Mouse (Mus musculus): ENCODE data around the gene Ptpn3. TPM values are rescaled to one million over a fixed set of nuclear protein-coding genes. Genes with fewer than 3 reads are reported as not detected.

Ptpn3 gene
- polyA plus RNA-seq, 1 experiment = 25.5 TPM

DNA sequence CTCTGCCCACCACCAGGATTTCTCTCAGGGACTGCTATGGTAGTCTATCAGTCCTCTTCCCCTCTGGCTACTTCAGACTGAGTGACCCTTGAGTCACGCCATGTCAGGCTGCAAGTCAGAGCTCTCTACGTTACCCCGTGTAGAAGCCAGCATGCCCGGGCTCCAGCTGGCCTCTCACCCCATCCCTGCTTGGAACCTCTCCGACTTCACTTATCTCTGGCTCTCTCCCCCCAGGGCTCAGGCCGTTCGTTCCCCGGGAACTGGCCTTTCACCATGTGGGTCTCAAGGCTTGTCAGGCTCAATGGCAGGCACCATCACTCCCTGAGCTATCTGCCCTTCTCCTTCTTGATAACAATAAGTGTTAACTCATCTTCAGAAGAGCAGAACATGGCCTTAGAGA, 33.3 kb downstream of the Ptpn3 start:
- TF ChIP-seq CTCF (IDR thresholded peaks at IDR 0.05; ENCODE audit: extremely low read depth, insufficient read depth, low read length) (no peak), POLR2A (IDR thresholded peaks at IDR 0.05; ENCODE audit: extremely low read depth, insufficient read depth, low read length) (no peak)
- Histone ChIP-seq H3K4me3 (ENCODE audit: insufficient read depth, low read length) (no peak overlapping the region), H3K4me1 (ENCODE audit: control insufficient read depth, insufficient read depth, low read length) (no peaks in the 10 kb centered on the region), H3K27ac (ENCODE audit: insufficient read depth, low read length) (no peak overlapping the region)

DNA sequence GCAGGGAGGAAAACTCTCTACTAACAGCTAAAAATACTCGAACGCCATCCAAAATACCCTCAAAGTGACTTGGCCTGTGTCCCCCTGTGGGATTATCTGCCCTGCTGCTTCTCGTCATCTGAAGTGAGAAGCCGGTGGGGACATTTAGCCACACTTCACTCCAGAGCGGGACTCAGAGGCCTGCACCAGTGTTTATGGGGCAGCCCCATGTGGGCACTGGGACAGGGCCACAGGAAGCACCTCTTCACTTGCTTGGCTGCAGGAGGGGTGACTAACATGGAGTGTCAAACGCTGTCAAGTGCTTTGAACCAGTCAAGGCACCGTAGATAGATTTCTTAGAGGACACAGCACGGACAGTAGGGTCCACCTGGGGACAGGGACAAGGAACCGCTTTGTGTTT, 35.2 kb downstream of the Ptpn3 start:
- Histone ChIP-seq H3K4me3 (ENCODE audit: insufficient read depth, low read length) (no peak overlapping the region), H3K27ac (ENCODE audit: insufficient read depth, low read length) (no peak overlapping the region), H3K4me1 (ENCODE audit: control insufficient read depth, insufficient read depth, low read length) (no peaks in the 10 kb centered on the region)
- no peak for TF ChIP-seq CTCF (IDR thresholded peaks at IDR 0.05; ENCODE audit: extremely low read depth, insufficient read depth, low read length)
- TF ChIP-seq POLR2A (IDR thresholded peaks at IDR 0.05; ENCODE audit: extremely low read depth, insufficient read depth, low read length) = no peak

DNA sequence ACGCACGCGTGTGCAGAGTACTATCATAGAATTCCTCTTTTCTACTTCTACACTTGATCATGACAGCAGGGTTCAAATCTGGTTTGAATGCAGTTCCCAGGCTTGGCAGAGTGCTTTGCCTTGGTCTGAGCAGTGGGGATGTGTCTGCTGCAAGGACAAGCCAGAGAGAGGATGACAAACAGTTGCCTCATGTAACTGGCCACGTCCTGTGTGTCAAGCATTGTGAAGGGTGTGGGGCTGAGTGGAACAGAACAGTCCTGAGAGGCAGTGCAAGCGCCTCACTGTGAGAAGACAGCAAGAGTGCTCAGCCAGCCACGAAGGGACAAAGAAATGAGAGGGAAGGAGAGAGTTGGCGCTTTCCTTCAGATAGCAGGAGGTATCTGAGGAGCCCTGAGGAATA, 37.9 kb downstream of the Ptpn3 start:
- Histone ChIP-seq H3K4me1 (ENCODE audit: control insufficient read depth, insufficient read depth, low read length) (no peaks in the 10 kb centered on the region; the same call in 1 of the 2 replicates), H3K27ac (ENCODE audit: insufficient read depth, low read length) (no peak overlapping the region), H3K4me3 (ENCODE audit: insufficient read depth, low read length) (no peak overlapping the region)
- TF ChIP-seq CTCF (IDR thresholded peaks at IDR 0.05; ENCODE audit: extremely low read depth, insufficient read depth, low read length) (no peak), POLR2A (IDR thresholded peaks at IDR 0.05; ENCODE audit: extremely low read depth, insufficient read depth, low read length) (no peak)

DNA sequence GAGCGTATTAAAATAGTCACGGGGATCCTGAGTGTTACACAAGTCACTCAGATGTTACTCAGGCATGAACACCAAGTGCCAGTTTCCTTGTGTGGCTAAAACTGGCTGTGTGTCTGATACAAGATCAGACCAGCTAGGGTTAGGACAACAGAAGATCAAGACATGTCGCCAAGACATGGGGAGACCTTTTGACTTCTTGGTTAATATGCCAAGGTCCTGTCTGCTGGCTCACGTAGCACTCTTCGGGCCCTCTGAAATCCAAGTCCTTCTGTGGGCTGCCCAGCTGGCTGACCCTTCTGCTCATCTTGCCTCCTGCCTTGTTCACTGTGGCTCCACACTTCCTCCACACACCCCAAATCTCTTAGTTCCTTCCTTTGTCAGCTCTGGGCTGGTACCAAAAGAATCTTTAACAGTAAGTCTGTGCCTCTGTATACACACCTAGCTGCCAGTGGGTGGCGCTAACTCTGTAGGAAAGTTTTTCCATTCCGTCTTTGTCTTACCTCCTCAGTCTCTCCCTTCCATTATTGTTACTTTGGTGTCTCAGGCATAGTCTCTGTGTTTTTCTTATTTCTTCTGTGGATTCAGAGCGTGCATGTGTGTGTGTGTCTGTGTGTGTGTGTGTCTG, 38.5 kb downstream of the Ptpn3 start:
- H3K4me1 ChIP-seq (ENCODE audit: control insufficient read depth, insufficient read depth, low read length) = peaks cover under 1% of the 10 kb centered on the region
- no peak for TF ChIP-seq POLR2A (IDR thresholded peaks at IDR 0.05; ENCODE audit: extremely low read depth, insufficient read depth, low read length)
- TF ChIP-seq CTCF (IDR thresholded peaks at IDR 0.05; ENCODE audit: extremely low read depth, insufficient read depth, low read length) = peak; percentile 47
- H3K4me3 ChIP-seq (ENCODE audit: insufficient read depth, low read length) = no peak overlapping the region
- H3K27ac ChIP-seq (ENCODE audit: insufficient read depth, low read length) = no peak overlapping the region

DNA sequence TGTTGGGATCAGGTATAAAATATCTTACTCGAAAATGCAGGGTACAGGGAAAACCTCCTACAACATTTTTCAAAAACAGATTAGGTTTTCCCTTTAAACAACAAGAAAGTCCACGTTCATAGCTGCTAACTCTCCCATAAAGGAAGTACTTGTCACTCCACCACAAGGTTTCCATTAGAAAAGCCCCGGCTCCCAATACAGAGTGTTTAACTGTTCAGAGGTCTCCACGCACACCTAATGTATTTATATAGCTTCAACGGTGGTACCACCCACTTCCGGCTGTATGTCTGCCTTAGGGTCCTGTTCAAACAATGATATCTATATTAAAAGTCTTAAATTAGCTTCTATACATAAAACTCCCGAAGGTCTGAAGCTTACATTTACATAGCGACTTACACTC, 39.2 kb downstream of the Ptpn3 start:
- TF ChIP-seq CTCF (IDR thresholded peaks at IDR 0.05; ENCODE audit: extremely low read depth, insufficient read depth, low read length) (no peak), POLR2A (IDR thresholded peaks at IDR 0.05; ENCODE audit: extremely low read depth, insufficient read depth, low read length) (no peak)

DNA sequence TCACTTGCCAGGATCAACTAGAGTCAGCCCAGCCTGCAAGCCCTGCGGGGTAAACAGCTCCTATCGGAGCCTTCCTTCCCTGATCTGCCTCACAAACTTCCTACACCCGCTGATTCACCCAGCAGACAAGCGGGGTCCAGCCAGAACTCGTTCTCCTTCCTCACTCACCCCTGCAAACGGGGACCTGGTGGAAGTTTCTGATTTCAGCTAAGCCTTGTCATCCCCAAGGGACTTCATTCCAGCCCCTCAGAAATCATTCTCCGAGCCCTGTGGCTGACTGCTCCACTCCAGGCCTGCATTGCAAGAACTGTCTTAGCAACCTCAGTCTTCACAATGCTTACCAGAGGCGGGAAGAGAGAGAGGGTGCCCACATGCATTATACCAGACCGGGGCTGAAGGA, 39.8 kb downstream of the Ptpn3 start:
- TF ChIP-seq CTCF (IDR thresholded peaks at IDR 0.05; ENCODE audit: extremely low read depth, insufficient read depth, low read length) (no peak), POLR2A (IDR thresholded peaks at IDR 0.05; ENCODE audit: extremely low read depth, insufficient read depth, low read length) (no peak)
- no peak overlapping the region for H3K4me3 ChIP-seq (ENCODE audit: insufficient read depth, low read length)
- no peak overlapping the region for H3K27ac ChIP-seq (ENCODE audit: insufficient read depth, low read length)
- H3K4me1 ChIP-seq (ENCODE audit: control insufficient read depth, insufficient read depth, low read length) = peaks cover 3% of the 10 kb centered on the region

More for the DNA sequence above, 39.2 kb downstream of the Ptpn3 start:
- Histone ChIP-seq H3K27ac (ENCODE audit: insufficient read depth, low read length) (no peak overlapping the region), H3K4me1 (ENCODE audit: control insufficient read depth, insufficient read depth, low read length) (peaks cover 3% of the 10 kb centered on the region), H3K4me3 (ENCODE audit: insufficient read depth, low read length) (no peak overlapping the region)

DNA sequence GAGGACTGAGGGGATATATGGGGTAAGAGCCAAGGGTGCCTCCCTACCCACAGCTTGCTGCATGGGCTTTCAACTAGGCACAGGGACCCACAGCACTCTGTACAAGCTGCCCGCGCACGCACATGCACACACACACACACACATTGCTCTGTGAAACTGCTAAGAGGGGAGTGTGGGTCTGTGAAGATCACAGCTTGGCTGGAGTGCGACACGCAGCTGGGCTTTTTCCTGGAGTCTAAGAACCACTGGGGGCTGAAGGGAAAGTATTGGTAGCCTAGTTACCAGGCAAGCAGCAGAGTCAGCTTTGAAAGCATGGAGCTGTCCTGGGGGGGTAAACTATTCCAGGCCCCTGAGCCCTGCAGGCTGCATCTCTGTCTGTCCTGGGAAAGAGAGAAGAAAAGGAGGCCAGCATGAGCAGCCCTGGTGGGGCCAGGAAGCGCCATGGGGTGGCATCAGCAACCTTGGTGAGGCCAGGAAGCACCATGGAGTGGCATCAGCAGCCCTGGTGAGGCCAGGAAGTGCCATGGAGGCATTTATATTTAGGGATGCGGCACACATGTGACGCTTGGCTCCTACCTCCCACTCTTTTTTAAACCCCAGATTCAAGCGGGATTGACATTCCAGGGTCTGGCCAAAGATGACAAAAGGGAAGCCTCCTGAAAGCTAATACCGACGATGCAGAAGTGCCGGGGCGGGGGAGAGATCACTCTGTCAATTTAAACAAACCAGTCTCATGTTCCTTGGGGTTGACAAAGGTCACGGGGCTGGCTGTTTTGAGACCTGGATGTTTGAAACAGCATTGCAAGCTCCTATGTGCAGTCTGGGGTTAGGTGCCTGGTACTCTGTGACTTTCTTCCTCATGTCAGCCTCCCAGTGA, 43.2 kb downstream of the Ptpn3 start:
- no peak overlapping the region for H3K4me3 ChIP-seq (ENCODE audit: insufficient read depth, low read length)
- no peak for TF ChIP-seq CTCF (IDR thresholded peaks at IDR 0.05; ENCODE audit: extremely low read depth, insufficient read depth, low read length)
- no peak for TF ChIP-seq POLR2A (IDR thresholded peaks at IDR 0.05; ENCODE audit: extremely low read depth, insufficient read depth, low read length)
- peaks cover 5% of the 10 kb centered on the region for H3K4me1 ChIP-seq (ENCODE audit: control insufficient read depth, insufficient read depth, low read length)
- H3K27ac ChIP-seq (ENCODE audit: insufficient read depth, low read length) = no peak overlapping the region

DNA sequence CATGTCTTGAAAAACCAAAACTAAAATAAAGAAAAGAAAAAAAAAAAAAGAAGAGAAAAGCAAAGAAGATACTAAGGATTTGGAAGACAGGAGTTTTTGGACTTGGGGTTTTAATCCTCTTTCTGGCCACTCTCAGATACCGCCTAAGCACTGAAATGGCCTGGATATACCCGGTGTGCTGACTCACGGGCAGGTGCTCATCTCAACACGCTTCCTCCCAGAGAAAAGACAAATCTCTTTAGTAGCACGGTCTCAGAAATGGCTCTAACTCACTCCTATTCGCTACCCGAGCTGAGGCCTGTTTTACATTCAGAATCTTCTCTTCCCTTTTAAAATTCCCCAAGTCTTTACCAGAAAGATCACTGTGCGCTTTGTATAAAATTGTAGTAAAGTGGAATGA, 44.2 kb downstream of the Ptpn3 start:
- no peak overlapping the region for H3K27ac ChIP-seq (ENCODE audit: insufficient read depth, low read length)
- TF ChIP-seq CTCF (IDR thresholded peaks at IDR 0.05; ENCODE audit: extremely low read depth, insufficient read depth, low read length) (no peak), POLR2A (IDR thresholded peaks at IDR 0.05; ENCODE audit: extremely low read depth, insufficient read depth, low read length) (no peak)
- H3K4me1 ChIP-seq (ENCODE audit: control insufficient read depth, insufficient read depth, low read length) = peaks cover 5% of the 10 kb centered on the region
- H3K4me3 ChIP-seq (ENCODE audit: insufficient read depth, low read length) = no peak overlapping the region

DNA sequence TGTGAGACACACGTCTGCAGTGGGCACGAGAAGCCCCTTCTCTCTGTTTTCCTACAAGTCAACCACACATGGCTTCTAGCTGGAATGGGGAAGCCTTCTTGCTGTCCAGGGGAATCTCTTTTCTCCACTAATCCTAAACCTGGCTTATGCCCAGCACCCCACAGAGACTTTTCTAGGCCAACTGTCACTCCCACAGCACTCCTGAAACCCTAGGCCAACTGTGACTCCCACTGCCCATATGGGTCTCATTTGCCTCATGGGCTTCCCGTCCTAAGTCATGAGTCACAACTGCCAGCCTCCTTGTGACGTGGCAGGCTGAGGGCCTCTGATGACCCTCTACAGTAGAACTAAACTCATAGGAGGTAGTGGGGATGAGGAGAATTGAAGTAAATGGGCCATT, 44.9 kb downstream of the Ptpn3 start:
- H3K4me3 ChIP-seq (ENCODE audit: insufficient read depth, low read length) = no peak overlapping the region
- no peak overlapping the region for H3K27ac ChIP-seq (ENCODE audit: insufficient read depth, low read length)
- H3K4me1 ChIP-seq (ENCODE audit: control insufficient read depth, insufficient read depth, low read length) = peaks cover 5% of the 10 kb centered on the region
- no peak for TF ChIP-seq POLR2A (IDR thresholded peaks at IDR 0.05; ENCODE audit: extremely low read depth, insufficient read depth, low read length)
- no peak for TF ChIP-seq CTCF (IDR thresholded peaks at IDR 0.05; ENCODE audit: extremely low read depth, insufficient read depth, low read length)

DNA sequence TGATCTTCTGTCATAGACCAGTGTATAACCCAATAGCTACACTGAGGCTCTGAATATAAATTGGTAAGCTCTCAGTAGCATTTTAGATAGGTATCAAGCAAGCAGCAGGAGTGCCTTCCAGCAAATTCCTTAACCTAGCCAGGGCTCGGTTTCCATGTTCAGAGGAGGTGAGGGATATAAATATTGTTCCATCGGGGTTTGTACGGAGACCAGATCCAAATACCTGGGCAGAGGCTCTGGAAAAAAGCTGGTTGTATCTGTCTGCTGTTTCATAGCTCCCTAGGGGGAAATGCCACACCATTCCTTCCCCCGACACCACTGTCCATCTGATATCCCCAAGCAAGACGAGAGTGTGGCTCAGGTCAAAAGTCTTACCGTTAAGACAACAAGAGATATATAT, 47.2 kb downstream of the Ptpn3 start:
- Histone ChIP-seq H3K4me3 (ENCODE audit: insufficient read depth, low read length) (no peak overlapping the region), H3K27ac (ENCODE audit: insufficient read depth, low read length) (no peak overlapping the region), H3K4me1 (ENCODE audit: control insufficient read depth, insufficient read depth, low read length) (peaks cover 5% of the 10 kb centered on the region)
- TF ChIP-seq POLR2A (IDR thresholded peaks at IDR 0.05; ENCODE audit: extremely low read depth, insufficient read depth, low read length) (no peak), CTCF (IDR thresholded peaks at IDR 0.05; ENCODE audit: extremely low read depth, insufficient read depth, low read length) (no peak)
